Mouse (Mus musculus) induced T-regulatory cell, adult 2 months (primary cell): ENCODE results near the gene Ncoa6.
"Not testable (repeated sequence)": the region's sequence is repeated elsewhere in the genome, so short reads cannot be mapped to it uniquely, and the experiment has no call there.

ENCODE experiments used
- DNase-seq: peaks from one replicate; pipeline ENCODE4 v3.0.0-alpha.2; 2012; ENCODE audit warnings: low read depth

Ncoa6 gene

GRCm38 (mm10) chr2:155473570-155474088, at the start of gene Ncoa6:
Gene Ncoa6 (minus strand): TSS chr2:155473894.
- DNase-seq, result peak; percentile 88

GRCm38 (mm10) chr2:155518531-155519270, 45.0 kb upstream of the Ncoa6 start:
- peak; percentile 64 for DNase-seq

GRCm38 (mm10) chr2:155517455-155518423, 44.0 kb upstream of the Ncoa6 start, which contains the start of the genes Acss2 and Ggt7:
Gene Acss2 (plus strand): TSS chr2:155517948.
Gene Ggt7 (minus strand): TSS chr2:155518237.
- peak; percentile 99 for DNase-seq

GRCm38 (mm10) chr2:155515941-155516340, 42.2 kb upstream of the Ncoa6 start:
- DNase-seq, result peak; percentile 83

GRCm38 (mm10) chr2:155514666-155515065, 41.0 kb upstream of the Ncoa6 start:
- DNase-seq, result peak; percentile 91

- peak; percentile 19 for DNase-seq
Measured at GRCm38 (mm10) chr2:155513543-155513942, 39.8 kb upstream of the Ncoa6 start.

GRCm38 (mm10) chr2:155512479-155512878, 38.8 kb upstream of the Ncoa6 start:
- peak; percentile 83 for DNase-seq

GRCm38 (mm10) chr2:155507721-155508470, 34.2 kb upstream of the Ncoa6 start:
- no peak for DNase-seq

GRCm38 (mm10) chr2:155505811-155506210, 32.1 kb upstream of the Ncoa6 start:
- no peak for DNase-seq

- no peak for DNase-seq
Measured at GRCm38 (mm10) chr2:155504440-155505355, 31.0 kb upstream of the Ncoa6 start.

GRCm38 (mm10) chr2:155502596-155502995, 28.9 kb upstream of the Ncoa6 start:
- no peak for DNase-seq

- no peak for DNase-seq
Measured at GRCm38 (mm10) chr2:155490998-155491397, 17.3 kb upstream of the Ncoa6 start.

GRCm38 (mm10) chr2:155482021-155482420, 8.3 kb upstream of the Ncoa6 start:
- DNase-seq, result peak; percentile 85

GRCm38 (mm10) chr2:155472671-155473569, 774 bp downstream of the Ncoa6 start:
- DNase-seq, result peak; percentile 62

GRCm38 (mm10) chr2:155466861-155467260, 6.8 kb downstream of the Ncoa6 start:
- DNase-seq, result no peak

GRCm38 (mm10) chr2:155453591-155453990, 20.1 kb downstream of the Ncoa6 start:
- DNase-seq, result no peak

- DNase-seq, result no peak
Measured at GRCm38 (mm10) chr2:155451256-155451655, 22.4 kb downstream of the Ncoa6 start.

GRCm38 (mm10) chr2:155447906-155448305, 25.8 kb downstream of the Ncoa6 start:
- not testable (repeated sequence) for DNase-seq

- DNase-seq, result no peak
Measured at GRCm38 (mm10) chr2:155443446-155443845, 30.2 kb downstream of the Ncoa6 start.
